Mouse (Mus musculus) limb, embryonic 10.5 days (tissue): ENCODE results near the gene Gpr137. TPM values are rescaled to one million over a fixed set of nuclear protein-coding genes. Genes with fewer than 3 reads are reported as not detected.

Experiments
- DNase-seq: peaks from one replicate; pipeline ENCODE4 v3.0.0-alpha.2; 2017; ENCODE audit warnings: low spot score
- H3K27ac ChIP-seq: fragments of 300-500 bp; sonication (generic); 2 replicates; pipeline ENCODE4 v1.5.1; 2016; ENCODE audit warnings: mild to moderate bottlenecking
- H3K27me3 ChIP-seq: fragments of 300-500 bp; sonication (generic); 2 replicates; pipeline ENCODE4 v1.6.1; 2016; ENCODE audit warnings: low read depth, mild to moderate bottlenecking; ENCODE audit not compliant: poor library complexity, severe bottlenecking
- H3K36me3 ChIP-seq: fragments of 300-500 bp; sonication (generic); 2 replicates; pipeline ENCODE4 v1.6.1; 2016; ENCODE audit warnings: mild to moderate bottlenecking, moderate library complexity
- H3K4me1 ChIP-seq: fragments of 300-500 bp; sonication (generic); 2 replicates; pipeline ENCODE4 v1.6.1; 2016
- H3K4me3 ChIP-seq: fragments of 300-500 bp; sonication (generic); 2 replicates; pipeline ENCODE4 v1.5.1; 2016; ENCODE audit warnings: mild to moderate bottlenecking, moderate library complexity
- H3K9me3 ChIP-seq: fragments of 300-500 bp; sonication (generic); replicated peaks from 2 replicates; pipeline ENCODE4 v1.6.1; 2016; ENCODE audit warnings: mild to moderate bottlenecking
- WGBS: fragments of 180-500 bp; shearing (Covaris S2); methylation state at CpG from one replicate; pipeline ENCODE4 v1.1.7; 2016; 5-methylcytosine and 5-hydroxymethylcytosine counted together
- polyA plus RNA-seq: library from polyadenylated mRNA; unstranded; fragments of >200 nt; fragmentation: Nextera tagmentation; extraction: Ambion mirVana; gene quantifications from 2 replicates; pipeline ENCODE4 v1.2.1, GENCODE M21; 2016

The Gpr137 gene
- polyA plus RNA-seq, 1 experiment from 2014 or later, result 24.4 TPM

DNA sequence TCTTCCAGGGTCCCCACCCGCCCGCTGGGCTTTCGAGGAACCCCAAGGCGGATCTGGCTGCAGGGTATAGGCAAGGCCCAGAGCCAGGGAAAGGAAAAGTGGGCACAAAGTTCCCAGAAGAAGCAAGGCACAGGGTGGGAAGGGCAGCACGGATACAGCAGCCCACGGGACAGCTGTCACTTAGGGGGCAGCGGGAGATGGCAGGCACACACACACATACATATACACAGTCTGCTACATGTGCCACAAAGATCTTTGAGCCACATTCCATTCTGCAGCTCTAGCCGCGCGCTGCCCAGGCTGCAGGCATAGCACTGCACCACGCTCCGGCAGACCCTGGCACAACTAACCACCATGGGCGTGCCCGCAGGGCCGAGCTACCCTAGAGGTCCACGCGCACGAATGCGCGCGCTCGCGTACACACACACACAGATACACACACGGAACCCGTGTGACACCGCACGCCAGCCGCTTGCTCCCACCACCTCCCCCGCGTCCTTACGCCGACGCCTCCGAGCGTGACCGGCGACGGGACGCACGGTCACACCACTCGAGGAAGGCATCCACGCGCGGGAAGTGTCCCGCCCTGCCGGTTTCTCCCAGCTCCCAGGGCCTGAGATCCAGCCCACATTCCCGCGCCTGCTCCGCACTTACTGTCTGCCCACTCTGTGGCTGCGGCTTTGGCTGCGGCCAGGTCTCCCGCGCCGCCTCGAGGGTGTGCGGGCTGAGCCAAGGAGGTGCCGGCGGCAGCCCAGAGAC is 8.7 kb downstream of the Gpr137 start:
- Histone ChIP-seq H3K27me3 (peaks cover 92% of the 10 kb centered on the region), H3K4me3 (peak overlapping the region; percentile 39), H3K36me3 (no peaks in the 10 kb centered on the region), H3K9me3 (no peaks in the 10 kb centered on the region), H3K4me1 (peaks cover 8% of the 10 kb centered on the region), H3K27ac (no peak overlapping the region)
- no peak for DNase-seq
- WGBS, result 5% methylated on average over 58 of the region's 58 CpGs

- Histone ChIP-seq H3K27ac (no peak overlapping the region), H3K4me3 (0 out of 2 replicates have a peak overlapping the region, but pooled peaks have one; percentile 39), H3K27me3 (peaks cover 92% of the 10 kb centered on the region), H3K36me3 (no peaks in the 10 kb centered on the region), H3K4me1 (peaks cover 8% of the 10 kb centered on the region), H3K9me3 (no peaks in the 10 kb centered on the region)
- WGBS, result 16% methylated on average over 4 of the region's 4 CpGs
- DNase-seq, result no peak
Observed at GRCm38 (mm10) chr19:6933102-6933435, 9.2 kb downstream of the Gpr137 start.

GRCm38 (mm10) chr19:6932018-6932417 is 10.3 kb downstream of the Gpr137 start:
- DNase-seq, result no peak
- Histone ChIP-seq H3K36me3 (no peaks in the 10 kb centered on the region), H3K27me3 (peaks cover 98% of the 10 kb centered on the region), H3K4me3 (no peak overlapping the region), H3K9me3 (no peaks in the 10 kb centered on the region), H3K4me1 (peaks cover 10% of the 10 kb centered on the region), H3K27ac (no peak overlapping the region)
- WGBS, result 50% methylated on average over 1 of the region's 1 CpGs

DNA sequence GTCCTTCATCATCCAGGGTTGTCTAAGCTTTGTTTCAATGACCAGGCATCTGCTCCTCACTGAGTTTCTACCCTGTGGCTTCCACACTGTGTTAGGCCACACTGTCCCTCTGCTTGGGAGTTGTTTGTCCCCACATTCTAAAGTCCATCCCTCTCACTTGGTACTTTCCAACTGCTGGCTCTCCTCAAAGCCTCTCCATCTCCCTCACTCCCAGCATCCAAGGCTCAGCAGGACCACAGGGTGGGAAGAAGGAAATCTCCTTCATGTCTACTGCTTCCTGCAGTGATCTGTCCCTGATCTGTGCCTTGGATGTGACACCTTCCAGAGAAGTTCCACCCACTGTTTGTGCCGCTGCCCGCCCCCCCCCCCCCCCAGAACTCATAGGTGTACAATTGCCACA is 11.3 kb downstream of the Gpr137 start:
- WGBS, result 0% methylated on average over 2 of the region's 2 CpGs
- Histone ChIP-seq H3K27ac (no peak overlapping the region), H3K27me3 (peaks cover 100% of the 10 kb centered on the region), H3K4me1 (peaks cover 16% of the 10 kb centered on the region), H3K9me3 (0 out of 2 replicates have a peak, but pooled peaks cover 2% of the 10 kb centered on the region), H3K36me3 (no peaks in the 10 kb centered on the region), H3K4me3 (no peak overlapping the region)
- DNase-seq, result no peak

- WGBS, result 15% methylated on average over 9 of the region's 9 CpGs
- no peak overlapping the region for H3K27ac ChIP-seq
- H3K36me3 ChIP-seq, result no peaks in the 10 kb centered on the region
- DNase-seq, result no peak
- 0 out of 2 replicates have a peak, but pooled peaks cover 3% of the 10 kb centered on the region for H3K9me3 ChIP-seq
- peaks cover 19% of the 10 kb centered on the region for H3K4me1 ChIP-seq
- peaks cover 100% of the 10 kb centered on the region for H3K27me3 ChIP-seq
- no peak overlapping the region for H3K4me3 ChIP-seq
Observed at GRCm38 (mm10) chr19:6928080-6928479, 14.2 kb downstream of the Gpr137 start.

DNA sequence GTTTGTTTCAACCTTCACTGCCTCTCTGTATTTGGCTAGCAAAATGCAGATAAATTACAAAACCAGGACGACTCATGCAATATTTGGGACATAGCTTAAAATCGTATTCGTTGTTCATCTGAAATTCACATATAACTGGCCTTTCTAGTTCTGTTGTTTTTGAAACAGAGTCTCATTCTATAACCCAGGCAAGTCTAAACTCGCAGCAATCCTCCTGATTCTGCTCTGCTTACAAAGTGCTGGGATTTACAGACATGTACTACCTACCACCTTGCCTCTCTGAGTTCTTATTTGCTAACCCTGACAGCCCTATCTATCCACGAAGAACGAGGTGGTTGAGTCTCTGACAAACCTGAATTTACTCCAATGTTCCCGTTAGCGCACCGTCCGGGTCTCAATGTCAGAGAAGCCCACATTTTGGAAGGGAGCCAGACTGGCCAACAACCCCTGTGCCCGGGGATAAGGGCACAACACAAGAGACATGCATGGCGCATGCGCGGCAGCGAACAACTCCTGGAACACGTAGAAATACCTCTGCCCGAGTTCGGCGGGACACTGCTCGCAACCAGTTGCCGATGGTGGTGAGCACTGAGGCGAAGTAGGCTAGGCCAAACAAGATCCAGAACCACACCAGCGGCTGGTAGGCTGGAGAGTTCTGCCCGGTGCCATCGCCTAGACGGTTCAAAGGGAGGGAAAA is 15.6 kb downstream of the Gpr137 start:
- H3K36me3 ChIP-seq, result no peaks in the 10 kb centered on the region
- peaks cover 27% of the 10 kb centered on the region for H3K4me1 ChIP-seq
- peak overlapping the region; percentile 38 for H3K4me3 ChIP-seq
- H3K9me3 ChIP-seq, result 0 out of 2 replicates have a peak, but pooled peaks cover 3% of the 10 kb centered on the region
- peak; percentile 69 for DNase-seq
- H3K27me3 ChIP-seq, result peaks cover 96% of the 10 kb centered on the region
- WGBS, result 11% methylated on average over 26 of the region's 26 CpGs
- no peak overlapping the region for H3K27ac ChIP-seq

- Histone ChIP-seq H3K27ac (0 out of 2 replicates have a peak overlapping the region, but pooled peaks have one; percentile 12), H3K36me3 (no peaks in the 10 kb centered on the region), H3K4me3 (peak overlapping the region; percentile 27), H3K27me3 (peaks cover 87% of the 10 kb centered on the region), H3K9me3 (0 out of 2 replicates have a peak, but pooled peaks cover 3% of the 10 kb centered on the region), H3K4me1 (peaks cover 37% of the 10 kb centered on the region)
- 6% methylated on average over 40 of the region's 40 CpGs for WGBS
- no peak for DNase-seq
Observed at GRCm38 (mm10) chr19:6925611-6926329, 16.5 kb downstream of the Gpr137 start.

DNA sequence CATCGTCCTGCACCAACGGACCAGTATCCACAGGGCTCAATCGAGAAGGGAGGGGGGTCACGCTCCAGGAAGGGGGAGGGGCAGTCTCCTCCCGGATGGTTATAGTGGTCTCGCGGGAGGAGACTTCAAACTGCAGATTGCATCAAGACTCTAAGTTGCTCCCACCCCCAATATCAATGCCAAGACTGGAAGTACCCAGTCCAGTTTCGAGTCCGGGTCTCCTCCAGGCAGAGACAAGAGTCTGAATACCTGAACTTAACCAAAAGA is 17.0 kb downstream of the Gpr137 start, which contains the start of gene Catsperz:
Gene Catsperz, minus strand, starts transcription at position 74 of the 267 bp plus-strand sequence.
- Histone ChIP-seq H3K9me3 (0 out of 2 replicates have a peak, but pooled peaks cover 3% of the 10 kb centered on the region), H3K36me3 (no peaks in the 10 kb centered on the region), H3K4me3 (peak within 1 kb of the TSS; percentile 27), H3K4me1 (peaks cover 42% of the 10 kb centered on the region), H3K27ac (0 out of 2 replicates have a peak within 1 kb of the TSS, but pooled peaks have one; percentile 12), H3K27me3 (peaks cover 82% of the 10 kb centered on the region)
- no peak for DNase-seq
- WGBS, result 2% methylated on average over 9 of the region's 9 CpGs

DNA sequence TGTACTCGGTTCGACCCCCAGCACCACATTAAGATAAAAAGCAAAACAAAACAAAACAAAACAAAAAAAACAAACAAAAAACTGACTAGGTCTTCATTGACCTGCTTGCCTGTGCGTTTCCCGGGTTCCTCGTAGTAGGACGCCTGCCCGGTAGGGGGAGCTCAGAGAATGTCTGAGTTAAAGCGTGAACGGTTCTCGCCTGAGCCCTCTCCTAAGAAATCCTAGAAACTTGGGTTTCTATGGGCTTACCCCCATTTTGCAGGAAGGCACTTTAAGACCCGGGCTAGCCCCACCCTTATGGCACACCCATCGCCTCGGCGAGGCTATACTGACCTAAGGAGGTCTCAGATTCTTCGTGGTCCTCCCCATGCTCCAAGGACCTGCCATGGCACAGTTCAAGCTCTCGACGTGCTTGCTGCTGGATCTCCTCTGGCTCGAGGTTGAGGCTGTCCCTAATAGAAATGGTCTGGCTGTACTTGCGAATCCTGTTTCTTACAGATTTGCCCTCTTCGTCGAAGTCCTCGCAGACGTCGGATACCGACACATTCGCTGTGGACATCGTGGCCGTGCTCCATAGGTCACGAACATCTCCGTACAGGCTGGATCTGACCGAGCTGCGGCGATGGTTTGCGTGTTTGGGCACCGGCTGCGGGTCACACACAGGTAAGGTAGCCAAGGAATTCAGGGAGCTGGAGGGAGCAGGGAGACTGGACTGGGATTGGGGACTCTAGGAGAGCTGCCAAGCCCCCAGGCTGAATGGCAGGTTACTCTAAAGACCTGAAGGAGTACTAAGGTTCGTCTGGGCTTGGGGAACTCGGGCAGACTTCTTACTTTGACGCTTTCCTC is 17.6 kb downstream of the Gpr137 start:
- Histone ChIP-seq H3K27ac (no peak overlapping the region), H3K4me3 (peak overlapping the region; percentile 23), H3K27me3 (peaks cover 76% of the 10 kb centered on the region), H3K36me3 (no peaks in the 10 kb centered on the region), H3K9me3 (0 out of 2 replicates have a peak, but pooled peaks cover 3% of the 10 kb centered on the region), H3K4me1 (peaks cover 48% of the 10 kb centered on the region)
- DNase-seq, result peak; percentile 84
- 3% methylated on average over 39 of the region's 39 CpGs for WGBS

DNA sequence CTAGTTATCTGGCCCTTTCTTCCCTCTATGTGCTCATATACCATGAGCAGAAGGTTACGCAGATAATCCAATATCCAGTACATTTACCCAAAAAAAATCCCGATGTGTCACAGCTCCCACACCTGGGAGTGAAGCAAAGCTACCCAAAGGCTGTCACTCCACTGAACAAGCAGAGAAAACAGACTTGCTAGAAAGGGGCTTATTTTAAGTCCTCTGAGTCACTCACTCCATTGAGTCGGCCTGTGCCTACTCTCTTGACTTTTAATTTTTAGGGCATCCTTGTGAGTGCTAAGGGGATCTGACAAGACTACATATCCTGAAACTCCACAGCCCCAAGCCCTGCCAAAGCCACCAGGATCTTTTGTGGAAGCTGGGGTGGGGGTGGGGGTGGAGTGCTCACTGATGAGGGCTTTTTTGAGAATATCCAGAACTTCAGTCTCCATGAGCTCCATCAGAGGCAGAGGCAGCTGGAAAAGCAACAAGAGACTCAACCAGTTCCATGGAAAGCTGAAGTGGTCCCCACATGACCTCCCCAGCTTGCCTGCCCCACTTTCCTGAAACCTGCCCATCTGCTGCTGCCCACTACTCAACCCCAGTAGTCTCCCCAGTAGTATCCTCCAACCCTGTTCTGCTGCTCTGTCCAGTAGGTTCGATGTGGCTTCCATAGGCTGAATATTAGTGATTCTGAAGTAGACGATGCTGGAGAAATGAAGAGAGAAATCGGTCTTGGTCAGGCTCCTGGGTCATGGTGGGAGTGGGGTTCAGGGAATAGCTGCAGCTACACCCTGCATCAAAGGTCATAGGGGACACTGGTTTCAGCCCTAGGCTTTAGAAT is 19.2 kb downstream of the Gpr137 start:
- H3K4me1 ChIP-seq, result peaks cover 48% of the 10 kb centered on the region
- no peak overlapping the region for H3K27ac ChIP-seq

GRCm38 (mm10) chr19:6921647-6922567 is 20.4 kb downstream of the Gpr137 start, which contains the start of gene Esrra:
Gene Esrra (minus strand): TSS chr19:6921813.
- H3K4me1 ChIP-seq, result peaks cover 45% of the 10 kb centered on the region
- WGBS, result under 1% methylated on average over 66 of the region's 66 CpGs
- H3K9me3 ChIP-seq, result 0 out of 2 replicates have a peak, but pooled peaks cover 3% of the 10 kb centered on the region
- peak within 1 kb of the TSS; percentile 82 for H3K4me3 ChIP-seq
- H3K27me3 ChIP-seq, result peaks cover 48% of the 10 kb centered on the region
- peak; percentile 100 for DNase-seq
- no peaks in the 10 kb centered on the region for H3K36me3 ChIP-seq
- peak within 1 kb of the TSS; percentile 89 for H3K27ac ChIP-seq

More for the DNA sequence above, 19.2 kb downstream of the Gpr137 start:
- 70% methylated on average over 6 of the region's 6 CpGs for WGBS
- peaks cover 60% of the 10 kb centered on the region for H3K27me3 ChIP-seq
- H3K9me3 ChIP-seq, result 0 out of 2 replicates have a peak, but pooled peaks cover 3% of the 10 kb centered on the region
- H3K36me3 ChIP-seq, result no peaks in the 10 kb centered on the region
- H3K4me3 ChIP-seq, result peak overlapping the region; percentile 82; the same call in 1 of the 2 replicates
- DNase-seq, result no peak
